Mouse (Mus musculus): ENCODE results near the gene Nxpe3. TPM values are rescaled to one million over a fixed set of nuclear protein-coding genes. Genes with fewer than 3 reads are reported as not detected.

Gene Nxpe3
- polyA plus RNA-seq, 1 experiment, result 3.5 TPM

GRCm38 (mm10) chr16:55905370-55905769 is 10.3 kb upstream of the Nxpe3 start:
- no peak for DNase-seq (ENCODE audit: low read depth)
- TF ChIP-seq CTCF (IDR thresholded peaks at IDR 0.05; ENCODE audit: borderline replicate concordance, extremely low read depth, insufficient read depth, insufficient read length), result no peak
- TF ChIP-seq POLR2A (IDR thresholded peaks at IDR 0.05; ENCODE audit: borderline replicate concordance, extremely low read depth, insufficient read depth, insufficient read length, poor library complexity, severe bottlenecking), result no peak

GRCm38 (mm10) chr16:55901839-55902756 is 7.0 kb upstream of the Nxpe3 start:
- no peak for DNase-seq (ENCODE audit: low read depth)

GRCm38 (mm10) chr16:55898385-55899002 is 3.4 kb upstream of the Nxpe3 start:
- TF ChIP-seq CTCF (IDR thresholded peaks at IDR 0.05; ENCODE audit: borderline replicate concordance, extremely low read depth, insufficient read depth, insufficient read length) (no peak), POLR2A (IDR thresholded peaks at IDR 0.05; ENCODE audit: borderline replicate concordance, extremely low read depth, insufficient read depth, insufficient read length, poor library complexity, severe bottlenecking) (no peak)
- DNase-seq (ENCODE audit: low read depth), result peak; percentile 19

More at GRCm38 (mm10) chr16:55901839-55902756, 7.0 kb upstream of the Nxpe3 start:
- no peak for TF ChIP-seq POLR2A (IDR thresholded peaks at IDR 0.05; ENCODE audit: borderline replicate concordance, extremely low read depth, insufficient read depth, insufficient read length, poor library complexity, severe bottlenecking)
- TF ChIP-seq CTCF (IDR thresholded peaks at IDR 0.05; ENCODE audit: borderline replicate concordance, extremely low read depth, insufficient read depth, insufficient read length), result no peak

- DNase-seq (ENCODE audit: low read depth), result no peak
- TF ChIP-seq POLR2A (IDR thresholded peaks at IDR 0.05; ENCODE audit: borderline replicate concordance, extremely low read depth, insufficient read depth, insufficient read length, poor library complexity, severe bottlenecking) (no peak), CTCF (IDR thresholded peaks at IDR 0.05; ENCODE audit: borderline replicate concordance, extremely low read depth, insufficient read depth, insufficient read length) (no peak)
These were observed 588 bp upstream of the Nxpe3 start for GRCm38 (mm10) chr16:55895651-55896095.

- DNase-seq (ENCODE audit: low read depth), result no peak
- no peak for TF ChIP-seq CTCF (IDR thresholded peaks at IDR 0.05; ENCODE audit: borderline replicate concordance, extremely low read depth, insufficient read depth, insufficient read length)
- TF ChIP-seq POLR2A (IDR thresholded peaks at IDR 0.05; ENCODE audit: borderline replicate concordance, extremely low read depth, insufficient read depth, insufficient read length, poor library complexity, severe bottlenecking), result no peak
These were observed 571 bp downstream of the Nxpe3 start for GRCm38 (mm10) chr16:55894536-55894892.

GRCm38 (mm10) chr16:55893410-55894107 is 1.5 kb downstream of the Nxpe3 start:
- no peak for DNase-seq (ENCODE audit: low read depth)
- TF ChIP-seq POLR2A (IDR thresholded peaks at IDR 0.05; ENCODE audit: borderline replicate concordance, extremely low read depth, insufficient read depth, insufficient read length, poor library complexity, severe bottlenecking) (no peak), CTCF (IDR thresholded peaks at IDR 0.05; ENCODE audit: borderline replicate concordance, extremely low read depth, insufficient read depth, insufficient read length) (no peak)

GRCm38 (mm10) chr16:55892484-55892883 is 2.6 kb downstream of the Nxpe3 start:
- DNase-seq (ENCODE audit: low read depth), result no peak
- no peak for TF ChIP-seq POLR2A (IDR thresholded peaks at IDR 0.05; ENCODE audit: borderline replicate concordance, extremely low read depth, insufficient read depth, insufficient read length, poor library complexity, severe bottlenecking)

GRCm38 (mm10) chr16:55891346-55891745 is 3.7 kb downstream of the Nxpe3 start:
- DNase-seq (ENCODE audit: low read depth), result no peak
- TF ChIP-seq POLR2A (IDR thresholded peaks at IDR 0.05; ENCODE audit: borderline replicate concordance, extremely low read depth, insufficient read depth, insufficient read length, poor library complexity, severe bottlenecking) (no peak), CTCF (IDR thresholded peaks at IDR 0.05; ENCODE audit: borderline replicate concordance, extremely low read depth, insufficient read depth, insufficient read length) (no peak)

- TF ChIP-seq POLR2A (IDR thresholded peaks at IDR 0.05; ENCODE audit: borderline replicate concordance, extremely low read depth, insufficient read depth, insufficient read length, poor library complexity, severe bottlenecking) (no peak), CTCF (IDR thresholded peaks at IDR 0.05; ENCODE audit: borderline replicate concordance, extremely low read depth, insufficient read depth, insufficient read length) (no peak)
- no peak for DNase-seq (ENCODE audit: low read depth)
These were observed 4.5 kb downstream of the Nxpe3 start for GRCm38 (mm10) chr16:55890346-55891136.

GRCm38 (mm10) chr16:55889451-55889850 is 5.6 kb downstream of the Nxpe3 start:
- no peak for TF ChIP-seq POLR2A (IDR thresholded peaks at IDR 0.05; ENCODE audit: borderline replicate concordance, extremely low read depth, insufficient read depth, insufficient read length, poor library complexity, severe bottlenecking)
- TF ChIP-seq CTCF (IDR thresholded peaks at IDR 0.05; ENCODE audit: borderline replicate concordance, extremely low read depth, insufficient read depth, insufficient read length), result no peak
- no peak for DNase-seq (ENCODE audit: low read depth)

Measured in brain, embryonic 14.5 days (tissue).